Mouse (Mus musculus) hindbrain, embryonic 15.5 days (tissue): ENCODE data around the gene Chrna3. TPM values are rescaled to one million over a fixed set of nuclear protein-coding genes. Genes with fewer than 3 reads are reported as not detected.

Experiments
- ATAC-seq: fragments of 200-750 bp; cut with Nextera tagmentation; 2 replicates; pipeline ENCODE4 v1.8.0; 2017; ENCODE audit warnings: low read depth, moderate number of reproducible peaks, moderate TSS enrichment; ENCODE audit not compliant: low FRiP score
- H3K27ac ChIP-seq: fragments of 300-500 bp; sonication (generic); replicated peaks from 2 replicates; pipeline ENCODE4 v1.5.1; 2015; ENCODE audit warnings: mild to moderate bottlenecking, inconsistent platforms
- H3K27me3 ChIP-seq: fragments of 300-500 bp; sonication (generic); 2 replicates; pipeline ENCODE4 v1.6.1; 2015; ENCODE audit warnings: control low read depth, inconsistent platforms
- H3K36me3 ChIP-seq: fragments of 300-500 bp; sonication (generic); 2 replicates; pipeline ENCODE4 v1.6.1; 2015; ENCODE audit warnings: control low read depth, inconsistent platforms
- H3K4me1 ChIP-seq: fragments of 300-500 bp; sonication (generic); replicated peaks from 2 replicates; pipeline ENCODE4 v1.6.1; 2015; ENCODE audit warnings: control low read depth, inconsistent platforms
- H3K4me2 ChIP-seq: fragments of 300-500 bp; sonication (generic); 2 replicates; pipeline ENCODE4 v1.6.1; 2015; ENCODE audit warnings: moderate library complexity, mild to moderate bottlenecking, inconsistent platforms
- H3K4me3 ChIP-seq: fragments of 300-500 bp; sonication (generic); 2 replicates; pipeline ENCODE4 v1.5.1; 2015; ENCODE audit warnings: mild to moderate bottlenecking, inconsistent platforms
- H3K9ac ChIP-seq: fragments of 300-500 bp; sonication (generic); 2 replicates; pipeline ENCODE4 v1.6.1; 2015; ENCODE audit warnings: inconsistent platforms
- H3K9me3 ChIP-seq: fragments of 300-500 bp; sonication (generic); 2 replicates; pipeline ENCODE4 v1.6.1; 2016; ENCODE audit warnings: control low read depth, inconsistent platforms
- WGBS: fragments of 180-500 bp; shearing (Covaris S2); methylation state at CpG from one replicate; pipeline ENCODE4 v1.1.7; 2015; 5-methylcytosine and 5-hydroxymethylcytosine counted together
- polyA plus RNA-seq: library from polyadenylated mRNA; unstranded; fragments of >200 nt; fragmentation: Nextera tagmentation; extraction: Ambion mirVana; gene quantifications from 2 replicates; pipeline ENCODE4 v1.2.1, GENCODE M21; 2015

Gene Chrna3
- polyA plus RNA-seq, 1 experiment from 2014 or later = 18.5 TPM

GRCm38 (mm10) chr9:55038948-55039347 is 12.6 kb upstream of the Chrna3 start:
- WGBS = 63% methylated on average over 8 of the region's 8 CpGs
- no peak overlapping the region for H3K27ac ChIP-seq

GRCm38 (mm10) chr9:55031435-55032167 is 5.2 kb upstream of the Chrna3 start:
- Histone ChIP-seq H3K4me1 (peaks cover 2% of the 10 kb centered on the region; the same call in 1 of the 2 replicates), H3K9me3 (no peaks in the 10 kb centered on the region), H3K36me3 (no peaks in the 10 kb centered on the region), H3K9ac (no peak overlapping the region), H3K4me3 (no peak overlapping the region), H3K4me2 (no peak overlapping the region), H3K27me3 (no peaks in the 10 kb centered on the region), H3K27ac (no peak overlapping the region)
- WGBS = 56% methylated on average over 6 of the region's 6 CpGs
- ATAC-seq = no peak

More at GRCm38 (mm10) chr9:55038948-55039347, 12.6 kb upstream of the Chrna3 start:
- Histone ChIP-seq H3K4me1 (peaks cover 11% of the 10 kb centered on the region), H3K9ac (no peak overlapping the region), H3K4me3 (no peak overlapping the region), H3K9me3 (no peaks in the 10 kb centered on the region), H3K27me3 (no peaks in the 10 kb centered on the region), H3K36me3 (no peaks in the 10 kb centered on the region), H3K4me2 (no peak overlapping the region)
- ATAC-seq = no peak

- no peaks in the 10 kb centered on the region for H3K36me3 ChIP-seq
- peak overlapping the region; percentile 61 for H3K9ac ChIP-seq
- peak; percentile 21; the same call in 1 of the 2 replicates for ATAC-seq
- peak overlapping the region; percentile 54 for H3K4me3 ChIP-seq
- H3K4me2 ChIP-seq = peak overlapping the region; percentile 63
- H3K4me1 ChIP-seq = peaks cover 16% of the 10 kb centered on the region; the same call in 1 of the 2 replicates
- WGBS = 6% methylated on average over 38 of the region's 38 CpGs
- H3K27me3 ChIP-seq = no peaks in the 10 kb centered on the region
- H3K9me3 ChIP-seq = no peaks in the 10 kb centered on the region
- H3K27ac ChIP-seq = peak overlapping the region; percentile 69
These were observed 658 bp downstream of the Chrna3 start for GRCm38 (mm10) chr9:55025534-55026274.

DNA sequence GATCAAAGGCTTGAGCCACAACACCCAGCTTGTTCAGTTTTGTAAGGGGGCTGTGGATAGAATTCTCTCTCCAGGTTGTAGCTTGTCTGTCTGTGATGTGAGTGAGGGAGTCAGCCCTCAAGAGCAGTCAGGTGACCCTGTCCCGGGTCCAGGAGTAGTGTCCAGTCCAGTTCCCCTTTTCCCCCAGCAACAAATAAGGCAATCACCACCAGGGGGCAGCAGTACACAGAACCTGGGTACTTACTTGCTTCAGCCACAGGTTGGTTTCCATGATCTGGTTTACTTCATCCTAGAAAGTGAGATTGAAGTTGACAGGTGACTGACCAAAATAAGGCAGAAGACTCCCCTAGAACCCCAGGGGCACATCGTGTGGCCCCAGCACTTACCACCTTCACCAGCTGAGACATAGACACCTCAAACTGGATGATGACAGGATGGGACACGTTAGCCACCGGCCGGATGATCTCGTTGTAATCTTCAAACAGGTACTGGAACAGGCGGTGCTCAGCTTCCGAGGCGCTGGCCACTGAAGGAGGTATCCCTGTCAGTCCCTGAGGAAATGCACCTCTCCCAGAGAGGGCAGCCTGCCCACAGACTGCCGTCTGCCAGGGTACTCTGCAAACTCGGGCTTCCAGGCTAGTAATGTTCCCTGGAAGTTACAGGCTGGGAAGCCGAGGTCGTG is 2.3 kb downstream of the Chrna3 start:
- Histone ChIP-seq H3K4me3 (no peak overlapping the region), H3K27me3 (no peaks in the 10 kb centered on the region), H3K27ac (no peak overlapping the region), H3K36me3 (no peaks in the 10 kb centered on the region), H3K9me3 (no peaks in the 10 kb centered on the region), H3K4me2 (no peak overlapping the region), H3K9ac (no peak overlapping the region), H3K4me1 (peaks cover 16% of the 10 kb centered on the region; the same call in 1 of the 2 replicates)
- 41% methylated on average over 13 of the region's 13 CpGs for WGBS
- ATAC-seq = no peak

DNA sequence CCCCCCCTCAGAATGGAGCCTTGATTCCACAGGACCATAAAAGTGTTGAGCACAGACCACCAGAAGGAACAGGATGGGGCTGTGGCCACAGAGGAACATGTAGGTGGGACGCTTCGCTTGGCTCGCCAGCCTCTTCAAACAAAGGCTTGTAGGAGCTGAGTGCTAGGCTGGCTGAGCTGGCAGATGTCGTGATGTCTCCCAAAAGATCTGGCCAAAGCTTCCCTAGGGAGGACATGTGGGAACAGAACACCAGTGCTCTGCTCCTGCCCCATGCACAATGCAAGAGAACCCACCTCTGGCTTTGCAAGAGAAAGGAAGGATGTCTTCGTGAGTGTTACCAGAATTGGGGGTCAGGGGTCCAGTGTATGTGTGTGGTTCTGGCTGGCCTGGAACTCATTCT is 3.0 kb downstream of the Chrna3 start:
- Histone ChIP-seq H3K27me3 (no peaks in the 10 kb centered on the region), H3K4me2 (no peak overlapping the region), H3K9ac (no peak overlapping the region), H3K36me3 (no peaks in the 10 kb centered on the region), H3K4me3 (no peak overlapping the region), H3K9me3 (no peaks in the 10 kb centered on the region), H3K27ac (no peak overlapping the region), H3K4me1 (peaks cover 16% of the 10 kb centered on the region; the same call in 1 of the 2 replicates)
- ATAC-seq = no peak
- WGBS = 86% methylated on average over 5 of the region's 5 CpGs

GRCm38 (mm10) chr9:55016926-55017325 is 9.4 kb downstream of the Chrna3 start:
- no peak overlapping the region for H3K9ac ChIP-seq

GRCm38 (mm10) chr9:55010588-55011350 is 15.6 kb downstream of the Chrna3 start:
- Histone ChIP-seq H3K9me3 (no peaks in the 10 kb centered on the region), H3K4me3 (no peak overlapping the region), H3K4me2 (no peak overlapping the region), H3K36me3 (peaks cover 3% of the 10 kb centered on the region; the same call in 1 of the 2 replicates), H3K4me1 (no peaks in the 10 kb centered on the region), H3K27ac (no peak overlapping the region), H3K27me3 (no peaks in the 10 kb centered on the region), H3K9ac (no peak overlapping the region)
- no peak for ATAC-seq
- WGBS = 53% methylated on average over 6 of the region's 6 CpGs

More at GRCm38 (mm10) chr9:55016926-55017325, 9.4 kb downstream of the Chrna3 start:
- Histone ChIP-seq H3K36me3 (peaks cover 3% of the 10 kb centered on the region; the same call in 1 of the 2 replicates), H3K4me3 (no peak overlapping the region), H3K27me3 (no peaks in the 10 kb centered on the region), H3K27ac (no peak overlapping the region), H3K9me3 (no peaks in the 10 kb centered on the region), H3K4me2 (no peak overlapping the region), H3K4me1 (no peaks in the 10 kb centered on the region)
- WGBS = 78% methylated on average over 3 of the region's 3 CpGs
- ATAC-seq = no peak

DNA sequence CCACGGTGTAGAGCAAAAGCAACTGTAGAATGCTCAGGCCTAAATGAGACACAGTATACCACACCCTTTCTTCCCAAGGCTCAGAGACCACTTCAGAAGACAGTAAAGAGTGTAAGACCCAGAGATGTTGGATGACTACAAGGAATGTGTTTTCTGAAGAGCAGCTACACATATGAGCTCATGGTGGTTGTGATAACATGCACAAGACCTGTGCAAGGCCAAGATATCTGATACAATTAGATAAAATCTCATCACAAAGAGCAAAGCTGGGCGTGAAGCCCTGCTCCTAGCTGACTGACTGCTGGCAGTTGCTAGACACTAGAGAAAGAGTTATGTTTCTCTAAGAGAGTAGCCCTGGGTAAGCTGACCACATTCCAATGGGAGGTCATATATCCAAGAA is 16.7 kb downstream of the Chrna3 start:
- Histone ChIP-seq H3K36me3 (no peaks in the 10 kb centered on the region), H3K4me1 (no peaks in the 10 kb centered on the region), H3K9me3 (no peaks in the 10 kb centered on the region), H3K4me3 (no peak overlapping the region), H3K9ac (no peak overlapping the region), H3K27ac (no peak overlapping the region), H3K4me2 (no peak overlapping the region), H3K27me3 (no peaks in the 10 kb centered on the region)
- no peak for ATAC-seq
- WGBS = 86% methylated on average over 2 of the region's 2 CpGs

DNA sequence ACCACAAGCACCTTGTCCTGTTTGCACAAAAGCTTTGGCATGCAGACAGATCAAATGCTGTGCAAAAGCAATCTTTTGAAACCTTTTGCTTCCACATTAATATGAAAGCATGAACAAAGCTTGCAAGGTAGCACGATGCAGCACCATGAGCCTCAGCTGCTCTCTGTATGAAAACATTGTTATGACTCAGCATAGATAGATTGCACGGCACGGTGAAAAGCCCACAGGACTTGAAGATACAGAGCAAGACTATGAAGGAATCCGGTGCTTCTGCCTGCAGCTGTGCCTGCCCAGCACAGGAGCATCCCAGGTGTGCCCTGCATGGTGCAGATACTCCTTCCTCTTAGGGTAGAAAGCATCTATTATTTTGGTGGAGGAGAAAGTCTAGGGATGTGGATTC is 22.8 kb downstream of the Chrna3 start:
- Histone ChIP-seq H3K9ac (no peak overlapping the region), H3K27ac (no peak overlapping the region), H3K9me3 (no peaks in the 10 kb centered on the region), H3K4me1 (peaks cover 5% of the 10 kb centered on the region; the same call in 1 of the 2 replicates), H3K36me3 (no peaks in the 10 kb centered on the region), H3K4me3 (no peak overlapping the region), H3K27me3 (no peaks in the 10 kb centered on the region), H3K4me2 (no peak overlapping the region)
- no peak for ATAC-seq
- WGBS = 44% methylated on average over 4 of the region's 4 CpGs

DNA sequence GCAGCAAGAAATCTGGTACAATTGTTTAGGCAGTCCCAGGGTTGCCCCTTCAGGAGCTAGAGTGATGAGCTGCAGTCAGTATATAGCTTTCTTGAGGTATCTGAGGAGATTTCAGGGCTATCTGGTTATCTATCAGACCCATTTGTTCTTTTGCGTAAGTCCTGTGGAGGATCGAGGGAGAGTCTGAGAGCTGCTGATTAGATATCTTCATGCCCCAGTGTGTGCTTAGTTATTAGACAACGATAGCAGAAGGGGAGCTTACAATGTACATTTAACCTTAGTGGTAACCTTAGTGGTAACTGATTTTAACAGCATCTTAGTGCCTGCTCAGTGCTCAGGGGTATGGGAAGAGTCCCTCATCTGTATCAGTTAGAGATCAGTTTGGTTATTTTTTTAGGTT is 30.7 kb downstream of the Chrna3 start:
- no peaks in the 10 kb centered on the region for H3K36me3 ChIP-seq
- H3K9me3 ChIP-seq = no peaks in the 10 kb centered on the region
- no peak overlapping the region for H3K27ac ChIP-seq
- 86% methylated on average over 3 of the region's 3 CpGs for WGBS
- no peak overlapping the region for H3K4me3 ChIP-seq
- no peak for ATAC-seq
- H3K4me1 ChIP-seq = no peaks in the 10 kb centered on the region
- H3K9ac ChIP-seq = no peak overlapping the region
- no peak overlapping the region for H3K4me2 ChIP-seq
- no peaks in the 10 kb centered on the region for H3K27me3 ChIP-seq

DNA sequence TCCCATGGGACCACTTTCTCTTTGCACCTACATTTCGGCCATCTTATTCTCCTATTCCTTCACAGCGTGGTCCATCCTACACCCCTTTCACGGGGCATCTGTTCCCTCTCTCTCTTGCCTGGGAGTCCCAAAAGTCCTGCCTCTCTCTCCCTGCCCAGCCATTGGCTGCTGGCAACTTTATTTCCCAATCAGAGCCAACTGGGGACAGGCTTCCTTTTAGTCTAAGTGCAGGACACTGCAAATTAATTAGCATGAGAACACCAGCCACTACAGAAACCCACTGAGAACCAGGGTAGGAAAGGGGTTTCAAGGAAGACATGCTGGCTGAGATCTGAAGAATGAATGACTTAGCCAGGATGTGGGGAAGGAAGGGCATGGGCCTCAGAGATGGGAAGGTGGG is 32.0 kb downstream of the Chrna3 start:
- ATAC-seq = no peak
- 41% methylated on average over 3 of the region's 3 CpGs for WGBS

More for the DNA sequence above, 32.0 kb downstream of the Chrna3 start:
- H3K27me3 ChIP-seq = no peaks in the 10 kb centered on the region
- no peaks in the 10 kb centered on the region for H3K9me3 ChIP-seq
- H3K36me3 ChIP-seq = no peaks in the 10 kb centered on the region
- H3K27ac ChIP-seq = no peak overlapping the region
- no peaks in the 10 kb centered on the region for H3K4me1 ChIP-seq
- H3K4me2 ChIP-seq = no peak overlapping the region
- H3K9ac ChIP-seq = no peak overlapping the region
- no peak overlapping the region for H3K4me3 ChIP-seq
